Mouse (Mus musculus): ENCODE results near the gene Fut11. TPM values are rescaled to one million over a fixed set of nuclear protein-coding genes. Genes with fewer than 3 reads are reported as not detected.

The Fut11 gene
- 5.0 TPM for total RNA-seq (2023)

GRCm38 (mm10) chr14:20694884-20695760 lies at the start of gene Fut11:
TSS of gene Fut11 (plus strand) at chr14:20694968.

GRCm38 (mm10) chr14:20656361-20656760 lies 38.4 kb upstream of the Fut11 start, which contains the start of gene Myoz1:
TSS of gene Myoz1 (minus strand) at chr14:20656540.

GRCm38 (mm10) chr14:20668154-20668810 lies 26.5 kb upstream of the Fut11 start, which contains the start of gene Synpo2l:
TSS of gene Synpo2l (minus strand) at chr14:20668354.

GRCm38 (mm10) chr14:20674064-20674833 lies 20.5 kb upstream of the Fut11 start, which contains the start of gene Sec24c:
TSS of gene Sec24c (plus strand) at chr14:20674308.

GRCm38 (mm10) chr14:20702741-20703381 lies 8.1 kb downstream of the Fut11 start, which contains the start of gene Chchd1:
TSS of gene Chchd1 (plus strand) at chr14:20703006.

GRCm38 (mm10) chr14:20707201-20708190 lies 12.7 kb downstream of the Fut11 start, which contains the start of gene Zswim8:
TSS of gene Zswim8 (plus strand) at chr14:20707552.

GRCm38 (mm10) chr14:20733952-20734774 lies 39.4 kb downstream of the Fut11 start, which contains the start of gene Ndst2:
TSS of gene Ndst2 (minus strand) at chr14:20734562.

Other genes with a start within 250 kb of the Fut11 start
- not detected for gene Cfap70, start 242.7 kb upstream of the Fut11 start, total RNA-seq (2023)
- gene Anxa7, start 214.8 kb upstream of the Fut11 start, total RNA-seq (2023) = 38.3 TPM
- gene Mss51, start 198.1 kb upstream of the Fut11 start, total RNA-seq (2023) = 6.2 TPM
- 87.6 TPM for gene Ppp3cb, start 148.4 kb upstream of the Fut11 start, total RNA-seq (2023)
- 5.9 TPM for gene Usp54, start 53.9 kb upstream of the Fut11 start, total RNA-seq (2023)
- not detected for gene Myoz1, start 38.4 kb upstream of the Fut11 start, total RNA-seq (2023)
- 0.29 TPM for gene Synpo2l, start 26.6 kb upstream of the Fut11 start, total RNA-seq (2023)
- gene Sec24c, start 20.7 kb upstream of the Fut11 start, total RNA-seq (2023) = 254 TPM
- gene Chchd1, start 8.0 kb downstream of the Fut11 start, total RNA-seq (2023) = 40.6 TPM
- gene Zswim8, start 12.6 kb downstream of the Fut11 start, total RNA-seq (2023) = 157 TPM
- 29.5 TPM for gene Ndst2, start 39.6 kb downstream of the Fut11 start, total RNA-seq (2023)
- 59.4 TPM for gene Camk2g, start 99.1 kb downstream of the Fut11 start, total RNA-seq (2023)
- gene Plau, start 141.7 kb downstream of the Fut11 start, total RNA-seq (2023) = 0.56 TPM
- gene Vcl, start 234.4 kb downstream of the Fut11 start, total RNA-seq (2023) = 5.6 TPM

Data from CD4-positive naive resting alpha-beta T cell, adult 76 days (primary cell).